Mouse (Mus musculus): Measurements from ENCODE around the gene Chmp4b. TPM values are rescaled to one million over a fixed set of nuclear protein-coding genes. Genes with fewer than 3 reads are reported as not detected.

The Chmp4b gene
- polyA plus RNA-seq, 2 experiments: 8.1 to 84.2 TPM

- TF ChIP-seq CTCF (IDR thresholded peaks at IDR 0.05; ENCODE audit: low read depth) (no peak), EP300 (IDR thresholded peaks at IDR 0.05; ENCODE audit: low read depth) (no peak)
- DNase-seq (ENCODE audit: low read depth in 3 of 3, low spot score in 3 of 3) (no peak), ATAC-seq (ENCODE audit: insufficient read depth) (no peak)
- H3K27me3 ChIP-seq (ENCODE audit: control insufficient read depth, insufficient read depth, low read length): no peaks in the 10 kb centered on the region
- H3K9ac ChIP-seq (replicated peaks): no peak overlapping the region
- H3K9me3 ChIP-seq (ENCODE audit: control insufficient read depth, low read length): no peaks in the 10 kb centered on the region
- H3K27ac ChIP-seq: no peak overlapping the region
- H3K4me1 ChIP-seq (replicated peaks; ENCODE audit: control insufficient read depth in 2 of 2, insufficient read depth in 2 of 2, low read length in 1 of 2): 0 out of 4 replicates have a peak, but pooled peaks cover 0 to 2% of the 10 kb centered on the region in 2 experiments
- no peak overlapping the region for H3K4me3 ChIP-seq (ENCODE audit: insufficient read depth in 1 of 2, low read depth in 2 of 2, low read length in 2 of 2)
- H3K4me2 ChIP-seq (ENCODE audit: low read depth): no peak overlapping the region
- 41% methylated on average over 2 of the region's 2 CpGs for WGBS (ENCODE audit: insufficient replicate concordance)
- H3K36me3 ChIP-seq (replicated peaks; ENCODE audit: control insufficient read depth, insufficient read depth, low read depth): no peaks in the 10 kb centered on the region
Observed at GRCm38 (mm10) chr2:154720315-154720714, 68.8 kb downstream of the Chmp4b start.

GRCm38 (mm10) chr2:154723473-154723872, 72.0 kb downstream of the Chmp4b start:
- no peak for ATAC-seq (ENCODE audit: insufficient read depth)
- 60% methylated on average over 4 of the region's 4 CpGs for WGBS (ENCODE audit: insufficient replicate concordance)

GRCm38 (mm10) chr2:154729737-154730136, 78.2 kb downstream of the Chmp4b start:
- DNase-seq (ENCODE audit: low read depth in 3 of 3, low spot score in 3 of 3) (no peak), ATAC-seq (ENCODE audit: insufficient read depth) (no peak)
- TF ChIP-seq EP300 (IDR thresholded peaks at IDR 0.05; ENCODE audit: low read depth) (no peak), CTCF (IDR thresholded peaks at IDR 0.05; ENCODE audit: low read depth) (no peak)
- Histone ChIP-seq H3K36me3 (replicated peaks; ENCODE audit: control insufficient read depth, insufficient read depth, low read depth) (no peaks in the 10 kb centered on the region), H3K4me2 (ENCODE audit: low read depth) (no peak overlapping the region), H3K9ac (replicated peaks) (no peak overlapping the region), H3K27ac (no peak overlapping the region), H3K27me3 (ENCODE audit: control insufficient read depth, insufficient read depth, low read length) (no peaks in the 10 kb centered on the region), H3K4me1 (replicated peaks; ENCODE audit: control insufficient read depth in 2 of 2, insufficient read depth in 2 of 2, low read length in 1 of 2) (no peaks in the 10 kb centered on the region), H3K9me3 (ENCODE audit: control insufficient read depth, low read length) (no peaks in the 10 kb centered on the region), H3K4me3 (ENCODE audit: insufficient read depth in 1 of 2, low read depth in 2 of 2, low read length in 2 of 2) (no peak overlapping the region)
- 39% methylated on average over 3 of the region's 3 CpGs for WGBS (ENCODE audit: insufficient replicate concordance)

More at GRCm38 (mm10) chr2:154723473-154723872, 72.0 kb downstream of the Chmp4b start:
- no peaks in the 10 kb centered on the region for H3K36me3 ChIP-seq (replicated peaks; ENCODE audit: control insufficient read depth, insufficient read depth, low read depth)
- H3K27ac ChIP-seq: no peak overlapping the region
- H3K27me3 ChIP-seq (ENCODE audit: control insufficient read depth, insufficient read depth, low read length): no peaks in the 10 kb centered on the region
- H3K4me2 ChIP-seq (ENCODE audit: low read depth): no peak overlapping the region
- H3K4me1 ChIP-seq (replicated peaks; ENCODE audit: control insufficient read depth in 2 of 2, insufficient read depth in 2 of 2, low read length in 1 of 2): 0 out of 4 replicates have a peak, but pooled peaks cover 0 to 2% of the 10 kb centered on the region in 2 experiments
- H3K4me3 ChIP-seq (ENCODE audit: insufficient read depth in 1 of 2, low read depth in 2 of 2, low read length in 2 of 2): no peak overlapping the region
- DNase-seq (ENCODE audit: low read depth in 3 of 3, low spot score in 3 of 3): no peak
- H3K9ac ChIP-seq (replicated peaks): no peak overlapping the region
- TF ChIP-seq CTCF (IDR thresholded peaks at IDR 0.05; ENCODE audit: low read depth) (no peak), EP300 (IDR thresholded peaks at IDR 0.05; ENCODE audit: low read depth) (no peak)
- H3K9me3 ChIP-seq (ENCODE audit: control insufficient read depth, low read length): no peaks in the 10 kb centered on the region

GRCm38 (mm10) chr2:154730841-154731240, 79.3 kb downstream of the Chmp4b start:
- Histone ChIP-seq H3K27ac (no peak overlapping the region), H3K4me3 (ENCODE audit: insufficient read depth in 1 of 2, low read depth in 2 of 2, low read length in 2 of 2) (no peak overlapping the region), H3K36me3 (replicated peaks; ENCODE audit: control insufficient read depth, insufficient read depth, low read depth) (no peaks in the 10 kb centered on the region), H3K4me1 (replicated peaks; ENCODE audit: control insufficient read depth in 2 of 2, insufficient read depth in 2 of 2, low read length in 1 of 2) (no peaks in the 10 kb centered on the region), H3K4me2 (ENCODE audit: low read depth) (no peak overlapping the region), H3K9ac (replicated peaks) (no peak overlapping the region), H3K27me3 (ENCODE audit: control insufficient read depth, insufficient read depth, low read length) (no peaks in the 10 kb centered on the region), H3K9me3 (ENCODE audit: control insufficient read depth, low read length) (no peaks in the 10 kb centered on the region)
- DNase-seq (ENCODE audit: low read depth in 3 of 3, low spot score in 3 of 3) (no peak), ATAC-seq (ENCODE audit: insufficient read depth) (no peak)
- WGBS (ENCODE audit: insufficient replicate concordance): 79% methylated on average over 3 of the region's 3 CpGs
- TF ChIP-seq CTCF (IDR thresholded peaks at IDR 0.05; ENCODE audit: low read depth): no peak
- TF ChIP-seq EP300 (IDR thresholded peaks at IDR 0.05; ENCODE audit: low read depth): no peak

- no peak for DNase-seq (ENCODE audit: low read depth in 3 of 3, low spot score in 3 of 3)
- Histone ChIP-seq H3K4me1 (replicated peaks; ENCODE audit: control insufficient read depth in 2 of 2, insufficient read depth in 2 of 2, low read length in 1 of 2) (no peaks in the 10 kb centered on the region), H3K4me2 (ENCODE audit: low read depth) (no peak overlapping the region), H3K9ac (replicated peaks) (no peak overlapping the region), H3K27ac (no peak overlapping the region), H3K36me3 (replicated peaks; ENCODE audit: control insufficient read depth, insufficient read depth, low read depth) (no peaks in the 10 kb centered on the region), H3K4me3 (ENCODE audit: insufficient read depth in 1 of 2, low read depth in 2 of 2, low read length in 2 of 2) (no peak overlapping the region), H3K9me3 (ENCODE audit: control insufficient read depth, low read length) (no peaks in the 10 kb centered on the region), H3K27me3 (ENCODE audit: control insufficient read depth, insufficient read depth, low read length) (no peaks in the 10 kb centered on the region)
- no peak for TF ChIP-seq CTCF (IDR thresholded peaks at IDR 0.05; ENCODE audit: low read depth)
- ATAC-seq (ENCODE audit: insufficient read depth): no peak
- 49% methylated on average over 2 of the region's 2 CpGs for WGBS (ENCODE audit: insufficient replicate concordance)
Observed at GRCm38 (mm10) chr2:154731916-154732315, 80.4 kb downstream of the Chmp4b start.
